Mouse (Mus musculus): ENCODE results near the gene Ngrn.

Ngrn gene

GRCm38 (mm10) chr7:80264606-80265005 is 3.6 kb downstream of the Ngrn start:
- no peak for DNase-seq

GRCm38 (mm10) chr7:80267764-80268163 is 6.7 kb downstream of the Ngrn start:
- no peak for DNase-seq

GRCm38 (mm10) chr7:80268897-80269750 is 8.1 kb downstream of the Ngrn start, which contains the start of gene Vps33b:
TSS of gene Vps33b (plus strand) at chr7:80269649.
- DNase-seq, result peak; percentile 95

- DNase-seq, result peak; percentile 22
Observed at GRCm38 (mm10) chr7:80269751-80270255, 8.8 kb downstream of the Ngrn start.

- no peak for DNase-seq
Observed at GRCm38 (mm10) chr7:80273456-80273855, 12.4 kb downstream of the Ngrn start.

- no peak for DNase-seq
Observed at GRCm38 (mm10) chr7:80276374-80276773, 15.4 kb downstream of the Ngrn start.

GRCm38 (mm10) chr7:80280032-80280431 is 19.0 kb downstream of the Ngrn start:
- no peak for DNase-seq

- no peak for DNase-seq
Observed at GRCm38 (mm10) chr7:80280998-80281397, 20.0 kb downstream of the Ngrn start.

- DNase-seq, result no peak
Observed at GRCm38 (mm10) chr7:80281646-80282045, 20.6 kb downstream of the Ngrn start.

GRCm38 (mm10) chr7:80283226-80283918 is 22.4 kb downstream of the Ngrn start:
- DNase-seq, result no peak

- DNase-seq, result no peak
Observed at GRCm38 (mm10) chr7:80284391-80284790, 23.4 kb downstream of the Ngrn start.

GRCm38 (mm10) chr7:80285725-80286124 is 24.7 kb downstream of the Ngrn start:
- no peak for DNase-seq

GRCm38 (mm10) chr7:80287736-80288135 is 26.7 kb downstream of the Ngrn start:
- DNase-seq, result no peak

- peak; percentile 99 for DNase-seq
Observed at GRCm38 (mm10) chr7:80294062-80294763, 33.2 kb downstream of the Ngrn start, which contains the start of gene Prc1. TSS of gene Prc1 (plus strand) at chr7:80294450.

GRCm38 (mm10) chr7:80294764-80295648 is 34.0 kb downstream of the Ngrn start:
- DNase-seq, result no peak

GRCm38 (mm10) chr7:80296462-80296861 is 35.4 kb downstream of the Ngrn start:
- no peak for DNase-seq

- no peak for DNase-seq
Observed at GRCm38 (mm10) chr7:80297041-80297440, 36.0 kb downstream of the Ngrn start.

- DNase-seq, result no peak
Observed at GRCm38 (mm10) chr7:80298754-80299153, 37.7 kb downstream of the Ngrn start.

- DNase-seq, result no peak
Observed at GRCm38 (mm10) chr7:80299568-80299967, 38.6 kb downstream of the Ngrn start.

- no peak for DNase-seq
Observed at GRCm38 (mm10) chr7:80301522-80301921, 40.5 kb downstream of the Ngrn start.

GRCm38 (mm10) chr7:80307766-80308165 is 46.8 kb downstream of the Ngrn start:
- DNase-seq, result no peak

- DNase-seq, result no peak
Observed at GRCm38 (mm10) chr7:80310771-80311170, 49.8 kb downstream of the Ngrn start.
